Mouse (Mus musculus) cerebellum, postnatal 36 days (tissue): Measurements from ENCODE around the gene Ntng2.

Experiments used
- DNase-seq, 2 experiments: peaks; one replicate each; pipeline ENCODE4 v3.0.0; 2021 to 2022; ENCODE audit warnings: mixed read lengths in 2 of 2

The Ntng2 gene

GRCm38 (mm10) chr2:29235811-29236210 lies 17.0 kb downstream of the Ntng2 start:
- DNase-seq = no peak

GRCm38 (mm10) chr2:29235026-29235425 lies 17.8 kb downstream of the Ntng2 start:
- peak in 1 of 2 experiments; percentile 46 for DNase-seq

- no peak for DNase-seq
These were observed 18.8 kb downstream of the Ntng2 start for GRCm38 (mm10) chr2:29234002-29234401.

GRCm38 (mm10) chr2:29230191-29230835 lies 22.5 kb downstream of the Ntng2 start:
- no peak for DNase-seq

- DNase-seq = no peak
These were observed 26.1 kb downstream of the Ntng2 start for GRCm38 (mm10) chr2:29226671-29227070.

GRCm38 (mm10) chr2:29223591-29224262 lies 29.1 kb downstream of the Ntng2 start:
- DNase-seq = peak in 1 of 2 experiments; percentile 36

GRCm38 (mm10) chr2:29222302-29222701 lies 30.5 kb downstream of the Ntng2 start:
- no peak for DNase-seq

- DNase-seq = no peak
These were observed 34.0 kb downstream of the Ntng2 start for GRCm38 (mm10) chr2:29218831-29219230.

- peak; percentile 97 to 98 for DNase-seq
These were observed 34.9 kb downstream of the Ntng2 start for GRCm38 (mm10) chr2:29217897-29218296.

- peak in 1 of 2 experiments; percentile 43 for DNase-seq
These were observed 35.8 kb downstream of the Ntng2 start for GRCm38 (mm10) chr2:29217042-29217441.

GRCm38 (mm10) chr2:29216286-29217012 lies 36.4 kb downstream of the Ntng2 start:
- DNase-seq = peak; percentile 85 to 88

- DNase-seq = no peak
These were observed 46.6 kb downstream of the Ntng2 start for GRCm38 (mm10) chr2:29206156-29206555.

GRCm38 (mm10) chr2:29201223-29201955 lies 51.4 kb downstream of the Ntng2 start:
- DNase-seq = no peak

- peak; percentile 70 to 76 for DNase-seq
These were observed 52.9 kb downstream of the Ntng2 start for GRCm38 (mm10) chr2:29199909-29200308.

- DNase-seq = no peak
These were observed 54.4 kb downstream of the Ntng2 start for GRCm38 (mm10) chr2:29198446-29198845.

GRCm38 (mm10) chr2:29196844-29197243 lies 56.0 kb downstream of the Ntng2 start:
- DNase-seq = no peak

- DNase-seq = peak; percentile 92
These were observed 58.0 kb downstream of the Ntng2 start for GRCm38 (mm10) chr2:29194547-29195463.

- DNase-seq = no peak
These were observed 58.8 kb downstream of the Ntng2 start for GRCm38 (mm10) chr2:29193819-29194546.

GRCm38 (mm10) chr2:29192629-29193278 lies 60.1 kb downstream of the Ntng2 start:
- DNase-seq = no peak
